Mouse (Mus musculus) CH12.LX (cell line): ENCODE measurements around the gene Gp9. TPM values are rescaled to one million over a fixed set of nuclear protein-coding genes. Genes with fewer than 3 reads are reported as not detected.
"Not testable (repeated sequence)": the region's sequence is repeated elsewhere in the genome, so short reads cannot be mapped to it uniquely, and the experiment has no call there.

ENCODE experiments used
- DNase-seq: peaks from one replicate; pipeline ENCODE4 v3.0.0-alpha.2; 2013; ENCODE audit errors: extremely low read depth
- H3K27ac ChIP-seq: 2 replicates; pipeline ENCODE4 v1.5.1; 2012; ENCODE audit warnings: low read depth, mild to moderate bottlenecking, control low read depth, moderate library complexity; ENCODE audit not compliant: insufficient read depth
- H3K27me3 ChIP-seq: replicated peaks from 2 replicates; pipeline ENCODE3; 2012; ENCODE audit warnings: inconsistent platforms
- H3K36me3 ChIP-seq, 2 experiments: replicated peaks in 1 of 2; 2 replicates each; pipeline versions ENCODE3 to v1.6.1; 2012; ENCODE audit warnings: inconsistent platforms in 1 of 2, low read length in 1 of 2, mild to moderate bottlenecking in 1 of 2, mixed read lengths in 1 of 2, moderate library complexity in 1 of 2; ENCODE audit not compliant: control insufficient read depth in 1 of 2, insufficient read depth in 1 of 2
- H3K4me1 ChIP-seq, 2 experiments: 2 replicates each; pipeline ENCODE4 v1.6.1; 2012; ENCODE audit warnings: inconsistent platforms in 1 of 2, moderate library complexity in 1 of 2; ENCODE audit not compliant: insufficient read depth in 2 of 2, control insufficient read depth in 1 of 2
- H3K4me2 ChIP-seq: 2 replicates; pipeline ENCODE4 v1.6.1; 2012; ENCODE audit warnings: low read depth, mild to moderate bottlenecking, control low read depth; ENCODE audit not compliant: poor library complexity, insufficient read depth, severe bottlenecking
- H3K4me3 ChIP-seq, 3 experiments: fragments of 150-350 bp in 1 of 3; sonication (generic) in 1 of 3; replicated peaks in 1 of 3; 2 replicates each; pipeline versions ENCODE3 to v1.5.1; 2011 to 2012; ENCODE audit warnings: low read depth in 2 of 3, low read length in 2 of 3, mild to moderate bottlenecking in 2 of 3, moderate library complexity in 2 of 3, control low read depth in 1 of 3, improper control_type of control experiment in 1 of 3, inconsistent platforms in 1 of 3, mixed read lengths in 1 of 3; ENCODE audit not compliant: poor library complexity in 1 of 3
- H3K79me2 ChIP-seq: replicated peaks from 2 replicates; pipeline ENCODE4 v1.6.1; 2012; ENCODE audit warnings: mild to moderate bottlenecking, moderate library complexity; ENCODE audit not compliant: control insufficient read depth, poor library complexity, insufficient read depth, severe bottlenecking; ENCODE audit errors: extremely low read depth
- H3K9ac ChIP-seq: 2 replicates; pipeline ENCODE4 v1.6.1; 2012; ENCODE audit warnings: low read depth, mild to moderate bottlenecking, control low read depth, moderate library complexity; ENCODE audit not compliant: insufficient read depth
- H3K9me3 ChIP-seq: replicated peaks from 2 replicates; pipeline ENCODE3; 2012; ENCODE audit warnings: low read length, inconsistent platforms, mixed read lengths
- BHLHE40 ChIP-seq: IDR thresholded peaks from 2 replicates; pipeline ENCODE4 v1.6.1; 2011; ENCODE audit warnings: mild to moderate bottlenecking, low read depth, low read length, improper control_type of control experiment
- CHD1 ChIP-seq: IDR thresholded peaks from 2 replicates; pipeline ENCODE4 v1.6.1; 2012; ENCODE audit warnings: low read depth, low read length, improper control_type of control experiment, inconsistent platforms
- CTCF ChIP-seq, 2 experiments: IDR thresholded peaks in 1 of 2; conservative IDR thresholded peaks in 1 of 2; 2 replicates each; pipeline ENCODE4 v1.5.1; 2011 to 2012; ENCODE audit warnings: low read depth in 2 of 2, low read length in 2 of 2, improper control_type of control experiment in 1 of 2, inconsistent platforms in 1 of 2, mild to moderate bottlenecking in 1 of 2, moderate library complexity in 1 of 2
- ELF1 ChIP-seq: IDR thresholded peaks from 2 replicates; pipeline ENCODE4 v1.6.1; 2014; ENCODE audit warnings: low read depth, mild to moderate bottlenecking, inconsistent platforms, low read length, improper control_type of control experiment
- ETS1 ChIP-seq: conservative IDR thresholded peaks from 2 replicates; pipeline ENCODE4 v1.6.1; 2012; ENCODE audit warnings: low read depth, mild to moderate bottlenecking, inconsistent platforms, low read length, improper control_type of control experiment, moderate library complexity
- IRF4 ChIP-seq: IDR thresholded peaks from 2 replicates; pipeline ENCODE4 v1.6.1; 2014; ENCODE audit warnings: low read depth, mild to moderate bottlenecking, inconsistent platforms, low read length, improper control_type of control experiment
- JUN ChIP-seq: IDR thresholded peaks from 2 replicates; pipeline ENCODE4 v1.6.1; 2011; ENCODE audit warnings: low read depth, mild to moderate bottlenecking, low read length, improper control_type of control experiment, moderate library complexity; ENCODE audit not compliant: insufficient read depth
- KAT2A ChIP-seq: IDR thresholded peaks from 2 replicates; pipeline ENCODE4 v1.6.1; 2012; ENCODE audit warnings: low read length, improper control_type of control experiment, inconsistent platforms; ENCODE audit not compliant: insufficient replicate concordance
- MAX ChIP-seq: IDR thresholded peaks from 2 replicates; pipeline ENCODE4 v1.6.1; 2011; ENCODE audit warnings: low read length, improper control_type of control experiment
- MAZ ChIP-seq: IDR thresholded peaks from 2 replicates; pipeline ENCODE4 v1.6.1; 2012; ENCODE audit warnings: low read depth, mild to moderate bottlenecking, inconsistent platforms, low read length, improper control_type of control experiment, moderate library complexity
- MXI1 ChIP-seq: IDR thresholded peaks from 2 replicates; pipeline ENCODE4 v1.6.1; 2011; ENCODE audit warnings: mild to moderate bottlenecking, low read depth, low read length, improper control_type of control experiment
- MYC ChIP-seq: IDR thresholded peaks from 2 replicates; pipeline ENCODE4 v1.6.1; 2011; ENCODE audit warnings: low read depth, mild to moderate bottlenecking, improper control_type of control experiment, low read length
- NRF1 ChIP-seq: IDR thresholded peaks from 2 replicates; pipeline ENCODE4 v1.6.1; 2014; ENCODE audit warnings: low read depth, mild to moderate bottlenecking, inconsistent platforms, low read length, improper control_type of control experiment, moderate library complexity
- PAX5 ChIP-seq: IDR thresholded peaks from 2 replicates; pipeline ENCODE4 v1.6.1; 2012; ENCODE audit warnings: low read length, inconsistent platforms, mixed read lengths
- RAD21 ChIP-seq: IDR thresholded peaks from 2 replicates; pipeline ENCODE4 v1.6.1; 2011; ENCODE audit warnings: low read depth, mild to moderate bottlenecking, low read length, improper control_type of control experiment, moderate library complexity
- SMC3 ChIP-seq: IDR thresholded peaks from 2 replicates; pipeline ENCODE4 v1.6.1; 2011; ENCODE audit warnings: low read depth, low read length, improper control_type of control experiment
- TBP ChIP-seq: conservative IDR thresholded peaks from 2 replicates; pipeline ENCODE4 v1.6.1; 2011; ENCODE audit warnings: low read depth, low read length, improper control_type of control experiment
- TCF12 ChIP-seq: IDR thresholded peaks from 2 replicates; pipeline ENCODE4 v1.6.1; 2014; ENCODE audit warnings: low read depth, mild to moderate bottlenecking, inconsistent platforms, low read length, improper control_type of control experiment
- UBTF ChIP-seq: IDR thresholded peaks from 2 replicates; pipeline ENCODE4 v1.6.1; 2012; ENCODE audit warnings: low read depth, mild to moderate bottlenecking, inconsistent platforms, low read length, improper control_type of control experiment, moderate library complexity
- USF2 ChIP-seq: conservative IDR thresholded peaks from 2 replicates; pipeline ENCODE4 v1.6.1; 2011; ENCODE audit warnings: low read depth, low read length, improper control_type of control experiment
- ZC3H11A ChIP-seq: IDR thresholded peaks from 2 replicates; pipeline ENCODE4 v1.6.1; 2012; ENCODE audit warnings: low read depth, mild to moderate bottlenecking, inconsistent platforms, low read length, improper control_type of control experiment
- ZKSCAN1 ChIP-seq: IDR thresholded peaks from 2 replicates; pipeline ENCODE4 v1.6.1; 2012; ENCODE audit warnings: low read depth, inconsistent platforms, low read length, improper control_type of control experiment, borderline replicate concordance
- dilution Hi-C: fragments of 300-500 bp; cut with MboI; formaldehyde crosslinking; loops from 2 replicates; pipeline ENCODE4 v1.14.3; 2020; ENCODE audit warnings: low sequenced_read_pairs; ENCODE audit not compliant: extremely low pct_unique_long_range_greater_than_20kb, extremely low pct_ligation_motif_present
- in situ Hi-C: fragments of 300-500 bp; cut with MboI; formaldehyde crosslinking; loops from 3 replicates; pipeline ENCODE4 v1.14.3; 2019; ENCODE audit warnings: low sequenced_read_pairs, low pct_ligation_motif_present, low pct_unique_long_range_greater_than_20kb, mixed read lengths
- polyA plus RNA-seq: library from polyadenylated mRNA; unstranded; fragments of >175 nt; gene quantifications from 2 replicates; pipeline ENCODE4 v1.2.1, GENCODE M21; 2012; ENCODE audit warnings: low read depth; ENCODE audit not compliant: insufficient read length
- total RNA-seq, 2 experiments: library from RNA; depleted of rRNA; stranded (reverse); fragments of 300-350 nt in 1 of 2; fragments of >200 nt in 1 of 2; gene quantifications; 2 replicates each; pipeline ENCODE4 v1.2.3; 2012 to 2014

Gene Gp9
- total and polyA plus RNA-seq, 3 experiments, result not detected

- H3K36me3 ChIP-seq, result no peaks in the 10 kb centered on the region
- H3K4me2 ChIP-seq, result no peak overlapping the region
- peak; percentile 45 for DNase-seq
- H3K4me1 ChIP-seq, result no peaks in the 10 kb centered on the region
- no peaks in the 10 kb centered on the region for H3K9me3 ChIP-seq
- H3K27me3 ChIP-seq, result peaks cover under 1% of the 10 kb centered on the region
- H3K4me3 ChIP-seq, result no peak overlapping the region
- TF ChIP-seq PAX5 (no peak), JUN (no peak), SMC3 (peak; percentile 69), RAD21 (peak; percentile 81), TCF12 (no peak), ETS1 (no peak), KAT2A (no peak), TBP (0 out of 2 replicates have a peak, but pooled peaks have one; percentile 26), MYC (no peak), ZC3H11A (no peak), CTCF (conservative IDR thresholded peaks at IDR 0.05 in 1 of 2, IDR thresholded peaks at IDR 0.05 in 1 of 2; ENCODE audit: low read depth in 2 of 2, low read length in 2 of 2) (peak; percentile 46 to 83)
- H3K9ac ChIP-seq, result no peak overlapping the region
- H3K27ac ChIP-seq, result no peak overlapping the region
- no peaks in the 10 kb centered on the region for H3K79me2 ChIP-seq
- dilution Hi-C loops, result no loop called here
- in situ Hi-C loops, result no loop called here
These were observed 14.2 kb upstream of the Gp9 start for GRCm38 (mm10) chr6:87763376-87764280.

GRCm38 (mm10) chr6:87764296-87764695 is 13.6 kb upstream of the Gp9 start:
- H3K4me1 ChIP-seq, H3K27ac ChIP-seq, dilution Hi-C loops, H3K27me3 ChIP-seq, in situ Hi-C loops, H3K9ac ChIP-seq, H3K9me3 ChIP-seq, H3K36me3 ChIP-seq, DNase-seq, H3K4me3 ChIP-seq, H3K4me2 ChIP-seq, H3K79me2 ChIP-seq: not testable (repeated sequence)

- dilution Hi-C loops, result no loop called here
- Histone ChIP-seq H3K9ac (no peak overlapping the region), H3K27me3 (no peaks in the 10 kb centered on the region), H3K36me3 (no peaks in the 10 kb centered on the region), H3K4me3 (no peak overlapping the region), H3K27ac (no peak overlapping the region), H3K9me3 (peaks cover 3% of the 10 kb centered on the region), H3K4me1 (peaks cover 0 to 7% of the 10 kb centered on the region in 2 experiments; a peak in 1 of 4 replicates), H3K79me2 (no peaks in the 10 kb centered on the region), H3K4me2 (no peak overlapping the region)
- in situ Hi-C loops, result no loop called here
- DNase-seq, result peak; percentile 48
- TF ChIP-seq ELF1 (no peak), CTCF (conservative IDR thresholded peaks at IDR 0.05 in 1 of 2, IDR thresholded peaks at IDR 0.05 in 1 of 2; ENCODE audit: low read depth in 2 of 2, low read length in 2 of 2) (peak in 1 of 2 experiments; percentile 71; a peak in 2 of 4 replicates), ZKSCAN1 (no peak), TCF12 (no peak), BHLHE40 (no peak), SMC3 (peak; percentile 64), USF2 (no peak), MAX (peak; percentile 38; the same call in 1 of the 2 replicates), UBTF (no peak), ZC3H11A (no peak), RAD21 (peak; percentile 69), JUN (no peak), NRF1 (no peak), CHD1 (no peak), IRF4 (no peak), MXI1 (no peak), ETS1 (no peak), MYC (peak; percentile 70; the same call in 1 of the 2 replicates), MAZ (no peak)
These were observed 7.2 kb upstream of the Gp9 start for GRCm38 (mm10) chr6:87770626-87771025.
